Mouse (Mus musculus) C2C12 (cell line): ENCODE measurements around the gene Brpf3.

ENCODE experiments used
- CEBPB ChIP-seq: IDR thresholded peaks from one replicate; pipeline ENCODE4 v1.6.1; 2011; ENCODE audit warnings: low read depth, mild to moderate bottlenecking, control low read depth, moderate library complexity
- CTCF ChIP-seq: IDR thresholded peaks from one replicate; pipeline ENCODE4 v1.5.1; 2011; ENCODE audit not compliant: control insufficient read depth, insufficient read depth, insufficient read length
- FOSL1 ChIP-seq: IDR thresholded peaks from one replicate; pipeline ENCODE4 v1.8.0; 2011; ENCODE audit warnings: mild to moderate bottlenecking, low read length; ENCODE audit not compliant: poor library complexity, insufficient read depth, severe bottlenecking
- MAX ChIP-seq: IDR thresholded peaks from one replicate; pipeline ENCODE4 v1.6.1; 2011; ENCODE audit warnings: mild to moderate bottlenecking, control low read depth
- MYOD1 ChIP-seq: IDR thresholded peaks from one replicate; pipeline ENCODE4 v1.6.1; 2011; ENCODE audit warnings: low read depth; ENCODE audit not compliant: control insufficient read depth, insufficient read length

GRCm38 (mm10) chr17:28760736-28761312 is 40.1 kb upstream of the Brpf3 start:
- TF ChIP-seq MYOD1 (no peak), CTCF (no peak), CEBPB (no peak), MAX (no peak), FOSL1 (no peak)
